Mouse (Mus musculus) frontal cortex, postnatal 25 days (tissue): ENCODE results near the gene Rabepk.
A peak's percentile ranks its signal among the peaks of the same experiment; 100 is the strongest.
"Not testable (repeated sequence)": the region's sequence is repeated elsewhere in the genome, so short reads cannot be mapped to it uniquely, and the experiment has no call there.

Source experiments
- DNase-seq, 2 experiments: peaks; one replicate each; pipeline ENCODE4 v3.0.0; 2022; ENCODE audit warnings: low spot score in 2 of 2

Gene Rabepk

DNA sequence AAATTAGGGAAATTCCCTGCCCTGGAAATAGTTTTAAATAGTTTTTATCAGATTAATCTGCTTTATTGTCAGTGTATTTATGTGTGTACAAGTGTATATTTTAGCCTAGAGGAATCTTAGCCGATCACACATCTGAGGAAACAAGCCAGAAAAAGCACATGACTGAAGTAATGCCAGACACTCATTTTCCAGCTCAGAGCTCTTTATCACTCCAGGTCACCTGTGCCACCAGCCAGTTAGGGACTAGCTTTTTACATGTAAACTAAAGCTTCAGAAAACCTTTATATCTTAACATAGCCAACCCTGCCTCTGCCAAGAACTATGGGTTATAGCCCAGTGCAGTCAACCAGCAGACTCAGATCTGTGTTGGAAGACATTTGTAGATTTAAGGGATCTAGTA lies 5.1 kb upstream of the Rabepk start:
- no peak for DNase-seq

DNA sequence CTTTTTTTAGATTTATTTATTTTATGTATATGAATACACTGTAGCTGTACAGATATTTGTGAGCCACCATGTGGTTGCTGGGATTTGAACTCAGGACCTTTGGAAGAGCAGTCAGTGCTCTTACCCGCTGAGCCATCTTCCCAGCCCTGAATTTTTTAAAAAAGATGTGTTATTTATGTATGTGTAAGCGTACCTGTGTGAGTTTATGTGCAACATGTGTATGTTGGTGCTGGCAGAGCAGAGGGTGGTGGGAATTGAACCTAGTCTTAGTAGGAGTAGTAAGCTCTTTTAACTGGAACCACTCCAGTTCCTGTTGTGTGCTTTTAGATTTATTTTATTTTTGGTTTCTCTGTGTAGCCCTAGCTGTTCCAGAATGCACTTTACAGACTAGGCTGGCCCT lies 4.5 kb upstream of the Rabepk start:
- DNase-seq = no peak

DNA sequence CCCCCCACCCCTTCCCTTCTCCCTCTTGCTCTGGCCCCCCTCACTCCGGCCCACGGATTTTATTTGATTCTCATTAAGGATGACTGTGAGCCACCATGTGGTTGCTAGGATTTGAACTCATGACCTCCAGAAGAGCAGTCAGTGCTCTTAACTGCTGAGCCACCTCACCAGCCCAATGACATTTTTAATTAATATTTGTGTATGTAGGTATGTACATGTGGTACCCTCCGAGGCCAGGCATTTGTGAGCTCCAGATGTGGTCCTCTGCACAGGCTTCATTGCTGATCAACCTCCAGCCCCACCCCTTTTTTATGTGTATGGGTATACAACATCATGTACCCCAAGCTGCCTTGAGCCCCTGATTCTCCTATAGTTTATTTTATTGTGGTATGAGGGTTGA lies 4.0 kb upstream of the Rabepk start:
- DNase-seq = no peak

DNA sequence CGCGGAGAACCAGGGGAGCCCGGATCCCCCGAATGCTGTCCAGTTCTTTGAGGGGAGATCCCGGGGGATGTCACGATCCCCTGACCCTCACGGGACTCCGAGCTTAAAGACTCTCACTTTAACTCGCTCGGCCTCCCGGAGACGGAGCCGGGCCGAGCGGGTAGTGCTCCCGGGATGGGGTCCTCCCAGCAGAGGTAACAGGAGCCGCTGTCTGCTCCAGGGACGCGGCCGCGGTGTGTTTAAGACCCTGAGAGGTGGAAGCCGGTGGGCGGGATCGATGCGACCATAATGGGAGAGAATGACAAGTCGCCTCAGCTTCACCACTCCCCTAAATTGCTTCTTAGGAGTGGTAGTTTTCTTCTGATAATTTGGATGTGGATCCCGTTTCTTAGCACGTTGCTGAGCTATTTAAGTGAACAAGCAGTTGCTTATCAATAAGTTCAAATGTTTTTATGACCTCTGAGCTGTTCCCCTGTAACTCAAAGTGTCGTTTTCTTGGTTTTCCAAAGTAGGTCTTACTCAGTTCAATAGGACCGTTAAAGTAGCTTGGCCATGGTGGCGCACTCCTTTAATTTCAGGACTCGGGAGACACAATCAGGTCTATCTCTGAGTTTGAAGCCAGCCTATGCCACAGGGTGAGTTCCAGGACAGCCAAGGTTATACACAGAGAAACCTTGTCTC lies 3.0 kb upstream of the Rabepk start:
- DNase-seq = not testable (repeated sequence)

DNA sequence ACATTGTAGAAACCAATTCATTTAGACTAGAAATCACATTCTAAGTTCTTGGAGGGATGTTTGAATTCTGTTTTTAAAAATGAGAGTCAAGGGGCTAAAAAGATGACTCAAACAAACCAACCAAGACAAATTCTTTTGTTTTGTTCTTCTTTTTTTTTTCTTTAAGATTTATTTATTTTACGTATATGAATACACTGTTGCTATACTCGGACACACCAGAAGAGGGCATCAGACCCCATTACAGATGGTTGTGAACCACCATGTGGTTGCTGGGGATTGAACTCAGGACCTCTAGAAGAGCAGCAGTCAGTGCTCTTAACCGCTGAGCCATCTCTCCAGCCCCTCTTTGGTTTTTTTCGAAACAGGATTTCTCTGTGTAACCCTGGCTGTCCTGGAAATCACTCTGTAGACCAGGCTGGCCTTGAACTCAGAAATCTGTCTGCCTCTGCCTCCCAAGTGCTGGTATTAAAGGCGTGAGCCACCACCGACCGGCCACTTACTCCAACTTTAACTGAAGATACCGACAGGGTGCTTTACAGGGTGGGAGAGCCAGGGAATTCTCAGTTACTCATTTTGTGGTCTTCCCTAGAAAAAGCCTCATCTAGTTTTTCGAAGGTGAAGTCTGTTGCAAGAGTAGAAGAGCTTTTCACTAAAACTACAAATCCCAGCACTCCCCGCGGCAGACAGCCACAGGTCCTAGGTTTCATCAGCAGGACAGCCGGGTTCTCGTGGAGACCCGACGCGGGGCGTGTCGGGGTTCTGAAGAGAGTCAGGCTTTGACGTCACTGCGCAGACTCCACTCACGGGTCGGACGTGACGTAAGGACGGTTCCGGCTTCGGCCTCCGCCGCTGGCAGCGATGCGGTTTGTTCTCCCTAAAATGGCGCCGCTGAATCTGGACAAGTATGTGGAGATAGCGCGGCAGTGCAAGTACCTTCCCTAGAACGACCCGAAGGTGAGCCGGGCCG lies 2.1 kb upstream of the Rabepk start:
- peak; percentile 89 to 96 for DNase-seq

DNA sequence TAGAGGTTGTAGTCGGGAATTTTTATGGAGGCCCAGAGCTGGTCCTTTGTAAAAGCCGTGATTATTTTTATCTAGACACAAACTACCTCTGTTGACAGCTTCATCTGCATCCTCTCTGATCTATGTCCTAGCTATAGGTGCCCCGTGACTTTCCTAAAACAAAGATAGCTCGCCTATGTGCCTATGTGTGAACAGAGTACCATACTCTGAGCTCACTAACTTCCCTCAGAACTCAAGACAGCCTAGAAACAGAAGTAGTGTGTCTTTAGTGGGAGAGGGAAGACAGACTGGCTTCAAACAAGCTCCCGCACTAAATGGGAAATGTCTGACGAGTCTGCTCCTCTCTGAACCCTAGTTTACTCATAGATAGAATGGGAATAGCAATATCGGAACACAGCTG lies 659 bp upstream of the Rabepk start:
- DNase-seq = no peak

DNA sequence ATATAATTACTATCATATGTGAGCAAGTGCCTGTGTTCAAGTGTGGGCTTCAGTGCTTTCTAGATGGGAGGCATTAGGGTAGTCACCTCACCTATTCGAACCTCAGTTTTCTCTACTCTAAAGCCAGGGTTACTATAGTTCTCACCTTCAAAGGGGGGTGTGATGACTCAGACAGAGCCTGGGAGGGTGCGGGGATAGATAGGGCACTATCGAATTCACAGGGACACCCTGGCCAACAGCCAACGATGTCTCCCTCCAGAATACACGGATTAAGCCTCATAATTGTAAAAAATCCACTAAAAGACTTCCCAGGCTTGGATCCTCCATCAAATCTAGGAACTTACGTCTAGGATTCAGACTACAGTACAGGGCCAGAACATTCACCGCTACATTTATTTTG lies 4.3 kb downstream of the Rabepk start:
- DNase-seq = no peak

DNA sequence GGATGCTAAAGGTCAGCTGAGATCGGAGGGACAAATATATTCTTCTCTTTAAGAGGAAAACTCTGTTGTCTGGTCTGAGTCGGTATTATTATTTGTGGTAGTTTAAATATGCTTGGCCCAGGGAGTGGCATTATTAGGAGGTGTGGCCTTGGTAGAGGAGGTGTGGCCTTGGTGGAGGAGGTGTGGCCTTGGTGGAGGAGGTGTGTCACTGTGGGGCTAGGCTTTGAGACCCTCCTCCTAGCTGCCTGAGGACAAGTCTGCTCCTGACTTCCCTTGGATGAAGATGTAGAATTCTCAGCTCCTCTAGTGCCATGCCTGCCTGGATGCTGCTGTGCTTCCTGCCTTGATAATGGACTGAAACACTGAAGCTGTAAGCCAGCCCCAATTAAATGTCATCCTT lies 5.2 kb downstream of the Rabepk start:
- no peak for DNase-seq

DNA sequence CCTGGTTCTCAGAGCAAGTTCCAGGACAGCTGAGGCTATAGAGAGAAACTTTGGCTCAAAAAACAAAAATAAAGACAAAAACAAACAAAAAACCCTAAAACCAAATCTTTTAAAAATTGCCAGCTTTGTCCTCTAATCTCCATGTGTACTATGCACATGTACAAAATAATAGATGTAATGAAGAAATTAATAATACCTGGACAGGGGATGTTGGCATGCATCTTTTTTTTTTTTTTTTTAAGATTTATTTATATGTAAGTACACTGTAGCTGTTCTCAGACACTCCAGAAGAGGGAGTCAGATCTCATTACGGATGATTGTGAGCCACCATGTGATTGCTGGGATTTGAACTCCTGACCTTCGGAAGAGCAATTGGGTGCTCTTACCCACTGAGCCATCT lies 7.2 kb downstream of the Rabepk start:
- not testable (repeated sequence) for DNase-seq

DNA sequence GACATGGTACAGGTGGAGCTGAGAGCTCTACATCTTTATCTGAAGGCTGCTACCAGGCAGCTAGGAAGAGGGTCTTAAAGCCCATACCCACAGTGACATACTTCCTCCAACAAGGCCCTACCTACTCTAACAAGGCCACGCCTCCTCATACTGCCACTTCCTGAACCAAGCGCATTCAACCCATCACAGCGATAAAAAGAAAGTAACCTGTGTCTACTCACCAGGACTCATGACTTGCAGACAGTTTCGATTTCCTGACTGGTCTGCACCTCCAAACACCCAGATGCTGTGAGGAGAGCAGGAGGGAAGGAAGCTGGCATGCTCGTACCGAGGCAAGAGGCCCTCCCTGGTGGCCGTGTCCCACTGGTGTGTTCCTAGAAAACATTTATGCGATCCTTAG lies 9.4 kb downstream of the Rabepk start:
- DNase-seq = no peak

DNA sequence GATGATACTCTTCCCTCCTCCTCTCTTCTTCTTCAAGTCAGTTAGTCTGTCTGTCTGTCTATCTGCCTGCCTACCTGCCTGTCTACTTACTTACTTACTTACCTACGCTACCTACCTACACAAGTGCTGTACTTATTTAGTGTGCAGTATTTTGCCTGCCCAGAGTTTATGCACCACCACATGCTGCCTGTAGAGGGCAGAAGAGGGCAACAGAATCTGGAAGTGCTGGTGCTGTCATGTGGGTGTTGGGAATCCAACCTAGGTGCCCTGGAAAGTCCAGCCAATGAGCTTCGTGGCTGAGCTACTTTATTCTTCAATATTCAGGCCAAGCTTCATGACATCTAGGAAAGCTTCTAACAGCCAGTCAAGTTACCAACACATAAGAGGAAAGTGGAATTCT lies 15.6 kb downstream of the Rabepk start:
- no peak for DNase-seq

DNA sequence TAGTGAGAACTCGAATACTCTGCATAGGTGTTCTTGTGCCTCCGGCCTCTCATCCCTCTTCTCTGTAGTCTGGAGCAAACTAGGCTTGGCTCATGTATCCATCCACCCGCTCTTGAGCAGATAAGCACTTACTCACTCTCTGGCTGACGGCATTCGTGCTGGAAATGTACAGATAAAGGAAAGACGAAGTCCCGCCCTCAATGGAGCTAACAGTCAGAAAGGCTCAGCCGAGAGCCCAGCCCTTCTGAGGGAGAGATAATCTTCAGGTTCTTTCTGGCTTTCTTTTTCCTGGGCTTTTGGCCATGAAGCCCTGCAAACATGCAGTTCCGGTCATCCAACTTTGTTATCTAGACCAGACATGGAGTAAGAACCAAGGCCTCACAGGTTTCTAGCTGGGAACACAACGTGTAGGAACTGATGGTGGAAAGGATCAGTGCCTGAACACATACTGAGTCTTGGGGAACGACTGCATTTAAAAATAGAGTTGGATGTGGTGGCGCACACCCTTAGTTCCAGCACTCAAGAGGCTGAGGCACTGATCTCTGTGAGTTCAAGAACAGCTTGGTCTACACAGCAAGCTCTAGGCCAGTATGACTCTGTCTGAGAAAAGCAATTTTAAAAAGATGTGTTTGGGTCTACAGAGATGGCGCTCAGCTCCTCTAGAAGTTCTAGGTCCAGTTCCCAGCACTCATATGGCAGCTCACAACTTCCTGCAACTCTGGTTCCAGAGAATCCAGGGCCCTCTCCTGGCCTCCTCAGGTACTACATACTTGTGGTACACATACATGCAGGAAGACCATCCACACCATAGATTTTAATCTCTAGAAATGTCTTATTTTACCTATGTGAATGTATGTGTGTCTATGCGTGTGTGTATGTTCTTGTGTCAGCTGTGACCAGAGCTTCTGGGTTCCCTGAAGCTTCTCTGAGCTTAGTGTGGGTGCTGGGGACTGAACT lies 16.4 kb downstream of the Rabepk start:
- DNase-seq = no peak

DNA sequence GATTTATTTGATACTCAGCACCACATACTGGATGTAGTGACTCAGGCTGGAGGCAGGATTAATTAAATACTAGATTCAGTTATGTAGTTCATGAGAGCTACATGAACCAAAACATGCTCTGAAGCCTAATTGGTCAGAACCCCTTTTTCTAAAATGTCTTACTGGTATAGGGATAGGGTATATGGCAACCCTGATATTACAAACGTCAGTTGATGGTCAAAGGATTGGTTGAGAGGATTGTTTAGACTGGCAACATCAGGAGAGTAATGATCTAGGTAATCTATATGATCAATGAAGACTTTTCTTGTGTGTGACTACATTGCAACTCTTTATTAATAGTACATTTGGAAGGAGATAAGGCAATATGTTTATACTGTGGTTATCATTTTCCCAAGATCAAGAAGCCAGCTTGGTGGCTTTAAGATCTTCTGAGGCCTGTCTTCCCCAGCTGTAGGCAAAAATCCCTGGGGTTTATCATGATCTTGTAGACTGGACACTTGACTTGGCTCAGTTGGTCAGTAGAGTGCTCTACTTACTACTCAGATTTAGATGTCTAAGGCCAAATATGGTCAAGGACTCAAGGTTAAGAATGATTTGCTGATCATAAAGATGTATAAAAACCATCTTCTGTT lies 22.4 kb downstream of the Rabepk start:
- no peak for DNase-seq

DNA sequence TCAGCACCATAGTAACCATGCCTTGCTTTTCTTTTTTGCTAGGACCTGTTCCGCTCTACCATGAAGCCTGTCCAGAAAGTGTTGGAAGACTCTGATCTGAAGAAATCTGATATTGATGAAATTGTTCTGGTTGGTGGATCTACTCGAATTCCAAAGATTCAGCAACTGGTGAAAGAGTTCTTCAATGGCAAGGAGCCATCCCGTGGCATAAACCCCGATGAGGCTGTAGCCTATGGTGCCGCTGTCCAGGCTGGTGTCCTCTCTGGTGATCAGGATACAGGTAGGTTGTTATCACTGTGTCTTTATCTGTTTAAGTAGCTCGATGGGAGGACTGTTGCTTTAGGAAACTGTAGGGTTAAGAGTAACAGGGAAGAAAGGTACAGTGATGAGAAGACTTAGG lies 25.2 kb downstream of the Rabepk start:
- no peak for DNase-seq

DNA sequence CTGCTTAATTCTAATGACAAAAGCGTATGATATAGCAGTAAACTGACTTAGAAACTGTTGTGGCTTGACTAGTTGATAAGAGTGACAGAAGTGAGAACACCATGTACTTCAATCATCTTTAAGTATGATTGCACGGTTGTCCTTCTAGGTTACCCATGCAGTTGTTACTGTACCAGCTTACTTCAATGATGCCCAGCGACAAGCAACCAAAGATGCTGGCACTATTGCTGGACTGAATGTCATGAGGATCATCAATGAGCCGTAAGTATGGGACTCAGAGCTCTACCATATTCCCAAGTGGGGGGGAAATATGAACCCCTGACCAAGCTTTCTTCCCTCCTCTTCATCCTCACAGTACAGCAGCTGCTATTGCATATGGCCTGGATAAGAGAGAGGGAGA lies 26.0 kb downstream of the Rabepk start:
- DNase-seq = no peak

DNA sequence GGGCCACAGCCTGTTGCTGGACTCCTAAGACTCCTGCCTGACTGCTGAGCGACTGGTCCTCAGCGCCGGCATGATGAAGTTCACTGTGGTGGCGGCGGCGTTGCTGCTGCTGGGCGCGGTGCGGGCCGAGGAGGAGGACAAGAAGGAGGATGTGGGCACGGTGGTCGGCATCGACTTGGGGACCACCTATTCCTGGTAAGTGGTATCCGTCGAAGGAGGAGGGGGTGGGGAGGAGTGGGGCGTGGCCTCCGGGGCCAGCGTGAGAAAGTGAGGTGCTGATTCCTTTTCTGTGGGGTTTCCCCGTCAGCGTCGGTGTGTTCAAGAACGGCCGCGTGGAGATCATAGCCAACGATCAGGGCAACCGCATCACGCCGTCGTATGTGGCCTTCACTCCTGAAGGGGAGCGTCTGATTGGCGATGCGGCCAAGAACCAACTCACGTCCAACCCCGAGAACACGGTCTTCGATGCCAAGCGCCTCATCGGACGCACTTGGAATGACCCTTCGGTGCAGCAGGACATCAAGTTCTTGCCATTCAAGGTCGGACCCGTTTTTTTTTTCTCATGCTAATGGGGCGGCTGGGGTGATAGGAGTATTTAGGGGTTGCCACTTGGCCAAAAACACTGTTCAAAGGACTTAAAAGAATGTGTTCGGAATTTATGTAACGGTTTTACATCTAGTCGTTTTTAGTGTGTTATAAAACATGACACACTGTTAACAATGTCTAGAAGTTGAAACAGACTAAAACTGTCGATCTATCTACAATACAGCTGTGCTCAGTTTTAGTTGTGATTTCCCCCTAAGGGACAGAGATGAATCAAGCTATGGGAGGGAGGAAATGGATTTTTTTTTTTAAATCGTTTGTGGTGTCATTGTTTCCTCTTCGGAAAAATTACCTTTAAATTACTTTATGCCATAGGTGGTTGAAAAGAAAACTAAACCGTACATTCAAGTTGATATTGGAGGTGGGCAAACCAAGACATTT lies 27.2 kb downstream of the Rabepk start:
- DNase-seq = no peak

DNA sequence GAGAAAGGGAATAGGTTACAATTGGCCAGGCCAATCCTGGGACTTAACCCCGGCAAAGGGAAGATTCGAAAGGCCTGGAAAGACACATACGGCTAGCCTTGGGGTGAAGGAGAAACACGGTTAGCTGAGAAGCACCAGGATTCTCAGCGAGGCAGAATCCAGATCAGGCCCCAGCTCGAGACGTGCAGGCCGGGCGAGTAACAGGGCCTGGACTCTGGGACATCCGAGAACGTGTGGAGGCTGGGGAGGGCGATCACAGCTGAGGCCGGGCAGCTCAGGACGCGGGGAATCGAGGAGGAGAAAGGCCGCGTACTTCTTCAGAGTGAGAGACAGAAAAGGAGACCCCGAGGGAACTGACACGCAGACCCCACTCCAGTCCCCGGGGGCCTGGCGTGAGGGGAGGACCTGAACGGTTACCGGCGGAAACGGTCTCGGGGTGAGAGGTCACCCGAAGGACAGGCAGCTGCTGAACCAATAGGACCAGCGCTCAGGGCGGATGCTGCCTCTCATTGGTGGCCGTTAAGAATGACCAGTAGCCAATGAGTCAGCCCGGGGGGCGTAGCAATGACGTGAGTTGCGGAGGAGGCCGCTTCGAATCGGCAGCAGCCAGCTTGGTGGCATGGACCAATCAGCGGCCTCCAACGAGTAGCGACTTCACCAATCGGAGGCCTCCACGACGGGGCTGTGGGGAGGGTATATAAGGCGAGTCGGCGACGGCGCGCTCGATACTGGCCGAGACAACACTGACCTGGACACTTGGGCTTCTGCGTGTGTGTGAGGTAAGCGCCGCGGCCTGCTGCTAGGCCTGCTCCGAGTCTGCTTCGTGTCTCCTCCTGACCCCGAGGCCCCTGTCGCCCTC lies 28.1 kb downstream of the Rabepk start, which contains the start of gene Hspa5:
TSS of gene Hspa5 (plus strand) at position 603 of the 859 bp plus-strand sequence.
- DNase-seq = peak; percentile 97 to 99

DNA sequence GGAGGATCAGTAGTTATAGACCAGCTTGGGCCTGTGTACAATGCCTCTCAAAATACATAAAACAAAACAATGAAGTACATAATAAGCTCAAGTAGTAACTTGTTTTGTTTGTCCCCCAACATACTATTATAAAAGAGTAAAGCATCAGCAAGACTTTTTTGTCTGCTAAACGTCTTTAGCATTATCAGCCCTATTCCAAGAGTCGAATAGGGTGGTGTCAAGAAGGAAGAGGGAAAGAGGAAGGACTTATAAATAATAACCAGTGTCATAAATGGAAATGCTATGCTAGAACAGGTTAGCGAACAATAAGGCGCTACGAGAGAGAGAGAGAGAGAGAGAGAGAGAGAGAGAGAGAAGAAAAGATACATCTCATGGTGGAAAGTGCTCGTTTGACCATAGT lies 28.8 kb downstream of the Rabepk start:
- no peak for DNase-seq

DNA sequence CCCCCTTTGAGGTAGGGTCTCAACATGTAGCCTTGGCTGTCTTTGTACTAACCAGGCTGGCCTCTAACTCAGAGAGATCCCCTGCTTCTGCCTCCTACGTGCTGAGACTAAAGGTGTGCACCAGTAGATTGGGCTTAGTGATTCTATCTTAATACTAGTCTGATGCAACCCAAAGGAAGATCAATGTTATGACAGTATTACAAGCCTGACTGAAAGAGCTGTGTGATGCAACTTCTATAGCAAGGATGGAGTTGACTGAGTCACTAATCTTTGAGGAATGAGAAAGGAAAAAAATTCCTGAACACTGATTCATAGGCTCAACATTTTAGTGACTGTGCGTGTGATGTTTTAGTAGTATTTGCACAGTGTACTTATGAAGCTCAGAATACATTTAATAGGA lies 29.7 kb downstream of the Rabepk start:
- no peak for DNase-seq
